Mouse (Mus musculus) heart, embryonic 11.5 days (tissue): Measurements from ENCODE around the gene Dnm2. TPM values are rescaled to one million over a fixed set of nuclear protein-coding genes. Genes with fewer than 3 reads are reported as not detected.
"Not testable (repeated sequence)": the region's sequence is repeated elsewhere in the genome, so short reads cannot be mapped to it uniquely, and the experiment has no call there.

Source experiments
- ATAC-seq: fragments of 200-750 bp; cut with Nextera tagmentation; replicated peaks from 2 replicates; pipeline ENCODE4 v1.8.0; 2017; ENCODE audit warnings: moderate library complexity; ENCODE audit not compliant: insufficient number of reproducible peaks, low FRiP score, low TSS enrichment
- H3K27ac ChIP-seq: fragments of 300-500 bp; sonication (generic); 2 replicates; pipeline ENCODE4 v1.5.1; 2014; ENCODE audit warnings: mild to moderate bottlenecking, low read depth, low read length
- H3K27me3 ChIP-seq: fragments of 300-500 bp; sonication (generic); 2 replicates; pipeline ENCODE4 v1.6.1; 2014; ENCODE audit warnings: mild to moderate bottlenecking, low read length, mixed read lengths; ENCODE audit not compliant: control insufficient read depth, insufficient read depth
- H3K36me3 ChIP-seq: fragments of 300-500 bp; sonication (generic); 2 replicates; pipeline ENCODE4 v1.6.1; 2014; ENCODE audit warnings: mild to moderate bottlenecking, low read length, moderate library complexity, mixed read lengths; ENCODE audit not compliant: control insufficient read depth, insufficient read depth
- H3K4me1 ChIP-seq: fragments of 300-500 bp; sonication (generic); 2 replicates; pipeline ENCODE4 v1.6.1; 2014; ENCODE audit warnings: low read length; ENCODE audit not compliant: control insufficient read depth, insufficient read depth
- H3K4me2 ChIP-seq: fragments of 300-500 bp; sonication (generic); 2 replicates; pipeline ENCODE4 v1.6.1; 2014; ENCODE audit warnings: mild to moderate bottlenecking, moderate library complexity
- H3K4me3 ChIP-seq: fragments of 300-500 bp; sonication (generic); 2 replicates; pipeline ENCODE4 v1.5.1; 2014; ENCODE audit warnings: low read depth, low read length
- H3K9ac ChIP-seq: fragments of 300-500 bp; sonication (generic); 2 replicates; pipeline ENCODE4 v1.6.1; 2014; ENCODE audit warnings: mild to moderate bottlenecking, low read depth, low read length, moderate library complexity
- H3K9me3 ChIP-seq: fragments of 300-500 bp; sonication (generic); replicated peaks from 2 replicates; pipeline ENCODE4 v1.6.1; 2016; ENCODE audit warnings: low read length; ENCODE audit not compliant: control insufficient read depth
- WGBS: fragments of 180-500 bp; shearing (Covaris S2); extraction: QIAGEN DNeasy Blood & Tissue Kit; methylation state at CpG from one replicate; pipeline ENCODE4 v1.1.7; 2014; ENCODE audit not compliant: insufficient replicate concordance; 5-methylcytosine and 5-hydroxymethylcytosine counted together
- polyA plus RNA-seq: library from polyadenylated mRNA; unstranded; fragments of >200 nt; fragmentation: Nextera tagmentation; extraction: Ambion mirVana; gene quantifications from 2 replicates; pipeline ENCODE4 v1.2.1, GENCODE M21; 2014

Dnm2 gene
- polyA plus RNA-seq, 1 experiment from 2014 or later = 62.7 TPM

- 55% methylated on average over 14 of the region's 14 CpGs for WGBS
- no peak within 1 kb of the TSS for H3K27ac ChIP-seq
These were observed 101.4 kb downstream of the Dnm2 start, which contains the start of gene AB124611 for GRCm38 (mm10) chr9:21525937-21526633. Gene AB124611, plus strand, starts transcription at chr9:21526176.

GRCm38 (mm10) chr9:21526634-21526944, 101.9 kb downstream of the Dnm2 start:
- no peak for ATAC-seq
- Histone ChIP-seq H3K27me3 (no peaks in the 10 kb centered on the region), H3K4me1 (no peaks in the 10 kb centered on the region), H3K9ac (no peak overlapping the region), H3K4me2 (no peak overlapping the region), H3K9me3 (no peaks in the 10 kb centered on the region), H3K27ac (no peak overlapping the region), H3K4me3 (no peak overlapping the region), H3K36me3 (no peaks in the 10 kb centered on the region)
- 58% methylated on average over 3 of the region's 3 CpGs for WGBS

More at GRCm38 (mm10) chr9:21525937-21526633, 101.4 kb downstream of the Dnm2 start, which contains the start of gene AB124611:
- ATAC-seq = no peak
- H3K9ac ChIP-seq = no peak within 1 kb of the TSS
- no peaks in the 10 kb centered on the region for H3K4me1 ChIP-seq
- H3K9me3 ChIP-seq = no peaks in the 10 kb centered on the region
- H3K27me3 ChIP-seq = no peaks in the 10 kb centered on the region
- no peaks in the 10 kb centered on the region for H3K36me3 ChIP-seq
- no peak within 1 kb of the TSS for H3K4me2 ChIP-seq
- H3K4me3 ChIP-seq = no peak within 1 kb of the TSS

- H3K27ac ChIP-seq = no peak overlapping the region
- H3K4me3 ChIP-seq = no peak overlapping the region
- H3K4me2 ChIP-seq = no peak overlapping the region
- no peaks in the 10 kb centered on the region for H3K9me3 ChIP-seq
- WGBS = 84% methylated on average over 2 of the region's 2 CpGs
- no peaks in the 10 kb centered on the region for H3K36me3 ChIP-seq
- no peaks in the 10 kb centered on the region for H3K27me3 ChIP-seq
- no peaks in the 10 kb centered on the region for H3K4me1 ChIP-seq
- ATAC-seq = no peak
- no peak overlapping the region for H3K9ac ChIP-seq
These were observed 102.5 kb downstream of the Dnm2 start for GRCm38 (mm10) chr9:21527100-21527801.

- no peak overlapping the region for H3K9ac ChIP-seq
- 40% methylated on average over 1 of the region's 1 CpGs for WGBS
- H3K27ac ChIP-seq = no peak overlapping the region
- ATAC-seq = no peak
- no peaks in the 10 kb centered on the region for H3K27me3 ChIP-seq
- no peak overlapping the region for H3K4me2 ChIP-seq
- H3K4me1 ChIP-seq = no peaks in the 10 kb centered on the region
- H3K4me3 ChIP-seq = no peak overlapping the region
- no peaks in the 10 kb centered on the region for H3K9me3 ChIP-seq
- no peaks in the 10 kb centered on the region for H3K36me3 ChIP-seq
These were observed 103.2 kb downstream of the Dnm2 start for GRCm38 (mm10) chr9:21527917-21528324.

- Histone ChIP-seq H3K9ac (no peak overlapping the region), H3K27me3 (no peaks in the 10 kb centered on the region), H3K9me3 (no peaks in the 10 kb centered on the region), H3K4me1 (no peaks in the 10 kb centered on the region; the same call in 1 of the 2 replicates), H3K36me3 (no peaks in the 10 kb centered on the region), H3K4me3 (no peak overlapping the region), H3K27ac (no peak overlapping the region), H3K4me2 (no peak overlapping the region)
- 94% methylated on average over 14 of the region's 14 CpGs for WGBS
- no peak for ATAC-seq
These were observed 111.8 kb downstream of the Dnm2 start for GRCm38 (mm10) chr9:21536501-21536900.

- Histone ChIP-seq H3K27me3 (no peaks in the 10 kb centered on the region), H3K9me3 (no peaks in the 10 kb centered on the region), H3K4me1 (no peaks in the 10 kb centered on the region; the same call in 1 of the 2 replicates), H3K9ac (no peak overlapping the region), H3K4me3 (no peak overlapping the region), H3K36me3 (no peaks in the 10 kb centered on the region), H3K27ac (no peak overlapping the region), H3K4me2 (no peak overlapping the region)
- 71% methylated on average over 4 of the region's 4 CpGs for WGBS
- no peak for ATAC-seq
These were observed 112.3 kb downstream of the Dnm2 start for GRCm38 (mm10) chr9:21537009-21537408.

- no peak overlapping the region for H3K9ac ChIP-seq
These were observed 115.5 kb downstream of the Dnm2 start for GRCm38 (mm10) chr9:21539981-21540753.

GRCm38 (mm10) chr9:21542001-21542400, 117.3 kb downstream of the Dnm2 start:
- not testable (repeated sequence) for H3K27ac ChIP-seq, ATAC-seq, H3K4me2 ChIP-seq, H3K4me1 ChIP-seq, H3K4me3 ChIP-seq, H3K36me3 ChIP-seq, H3K9ac ChIP-seq, H3K9me3 ChIP-seq, H3K27me3 ChIP-seq
- WGBS = 86% methylated on average over 2 of the region's 2 CpGs

More at GRCm38 (mm10) chr9:21539981-21540753, 115.5 kb downstream of the Dnm2 start:
- Histone ChIP-seq H3K27ac (no peak overlapping the region), H3K4me1 (no peaks in the 10 kb centered on the region; the same call in 1 of the 2 replicates), H3K36me3 (no peaks in the 10 kb centered on the region), H3K4me3 (no peak overlapping the region), H3K4me2 (no peak overlapping the region), H3K9me3 (no peaks in the 10 kb centered on the region), H3K27me3 (no peaks in the 10 kb centered on the region)
- ATAC-seq = no peak
- WGBS = 60% methylated on average over 7 of the region's 7 CpGs
